19 mouse cellular contexts compared by ENCODE assay signal in genomic region chr15:79477227-79477626, GRCm38 (mm10). TPM values are rescaled to one million over a fixed set of nuclear protein-coding genes. Genes with fewer than 3 reads are reported as not detected.
A peak's percentile ranks its signal among the peaks of the same experiment; 100 is the strongest.
DNase-seq lines count a peak whose midpoint lies in the region; ATAC-seq lines count a peak whose summit lies in the region.
"Had no signal": no experiment of that assay in that cellular context is flagged by ENCODE, and none has a peak within 500 bp of the region (broad histone marks: within the 10 kb centered on the region; RNA-seq: fewer than 3 reads in every experiment).

No protein-coding gene starts in this region.

- ATAC-seq in heart, embryonic 12.5 days (ENCODE audit: insufficient number of reproducible peaks, low FRiP score), result no peak
- peak; percentile 50 for ATAC-seq in heart, embryonic 16.5 days (replicated peaks; ENCODE audit: extremely low read depth, insufficient read depth, low FRiP score)
- ATAC-seq: forebrain, embryonic 16.5 days; hindbrain, postnatal 0 days had no signal

- 0 out of 2 replicates have a peak overlapping the region, but pooled peaks have one; percentile 25 for H3K9ac ChIP-seq in heart, embryonic 12.5 days
- H3K9ac ChIP-seq in heart, embryonic 16.5 days (ENCODE audit: low read length), result peak overlapping the region; percentile 25
- H3K9ac ChIP-seq: embryonic facial prominence, embryonic 13.5 days; forebrain, embryonic 12.5 days; hindbrain, embryonic 13.5 days had no signal

- peak overlapping the region; percentile 60 for H3K27ac ChIP-seq in heart, embryonic 12.5 days (ENCODE audit: poor library complexity, severe bottlenecking)
- peak overlapping the region; percentile 56 for H3K27ac ChIP-seq in heart, embryonic 16.5 days (ENCODE audit: low read length)
- H3K27ac ChIP-seq: embryonic facial prominence, embryonic 13.5 days; forebrain, embryonic 12.5 days; hindbrain, embryonic 13.5 days; hindbrain, postnatal 0 days; kidney, postnatal 0 days had no signal

- 0 out of 2 replicates have a peak, but pooled peaks cover 3% of the 10 kb centered on the region for H3K9me3 ChIP-seq in heart, embryonic 12.5 days (replicated peaks)
- no peaks in the 10 kb centered on the region; the same call in none of the 2 replicates for H3K9me3 ChIP-seq in heart, embryonic 16.5 days (replicated peaks; ENCODE audit: control insufficient read depth, low read length)
- H3K9me3 ChIP-seq: embryonic facial prominence, embryonic 13.5 days had no signal

- peaks cover 23% of the 10 kb centered on the region for H3K4me1 ChIP-seq in heart, embryonic 12.5 days (replicated peaks)
- peaks cover 10% of the 10 kb centered on the region for H3K4me1 ChIP-seq in heart, embryonic 16.5 days (ENCODE audit: control insufficient read depth, insufficient read depth, low read length)
- H3K4me1 ChIP-seq: embryonic facial prominence, embryonic 13.5 days had no signal

- peak overlapping the region; percentile 27; the same call in 1 of the 2 replicates for H3K4me2 ChIP-seq in heart, embryonic 12.5 days
- peak overlapping the region; percentile 23; the same call in 1 of the 2 replicates for H3K4me2 ChIP-seq in heart, embryonic 16.5 days (ENCODE audit: low read depth, low read length)
- H3K4me2 ChIP-seq: embryonic facial prominence, embryonic 13.5 days; forebrain, embryonic 12.5 days; hindbrain, embryonic 13.5 days had no signal

- no peak overlapping the region for H3K4me3 ChIP-seq in heart, embryonic 12.5 days
- no peak overlapping the region for H3K4me3 ChIP-seq in heart, embryonic 16.5 days (ENCODE audit: low read length)
- H3K4me3 ChIP-seq: embryonic facial prominence, embryonic 13.5 days; forebrain, embryonic 12.5 days; hindbrain, embryonic 13.5 days had no signal

- peak; percentile 20 to 36 for DNase-seq in adrenal gland, postnatal 36 days
- DNase-seq in adrenal gland, postnatal 25 days, result no peak
- no peak for DNase-seq in heart, postnatal 10 days
- DNase-seq in heart, postnatal 25 days (ENCODE audit: low spot score), result no peak
- DNase-seq: cerebellum, adult 18-20 months; cerebellum, adult 9-11 months; cerebellum, postnatal 36 days; gastrocnemius, postnatal 10 days; kidney, adult 11 months; kidney, adult 9 months had no signal

- peaks cover 33% of the 10 kb centered on the region for H3K27me3 ChIP-seq in heart, embryonic 12.5 days (replicated peaks)
- peaks cover 13% of the 10 kb centered on the region for H3K27me3 ChIP-seq in heart, embryonic 16.5 days (ENCODE audit: control insufficient read depth, insufficient read depth, low read length)

- 21% methylated on average over 6 of the region's 6 CpGs for WGBS in heart, embryonic 12.5 days
- 19% methylated on average over 6 of the region's 6 CpGs for WGBS in heart, embryonic 16.5 days

- no peaks in the 10 kb centered on the region for H3K36me3 ChIP-seq in heart, embryonic 12.5 days
- no peaks in the 10 kb centered on the region for H3K36me3 ChIP-seq in heart, embryonic 16.5 days (ENCODE audit: control insufficient read depth, insufficient read depth)
- H3K36me3 ChIP-seq: embryonic facial prominence, embryonic 13.5 days; forebrain, embryonic 12.5 days; hindbrain, embryonic 13.5 days had no signal

- intact Hi-C loops in heart, postnatal 10 days (cut with DNase I), result loop anchor here (10.0 kb wide), 1 partner anchor 128 kb away; the partner anchor contains the start of gene Dmc1
- intact Hi-C loops in heart, postnatal 25 days (cut with DNase I), result no loop called here

RNA-seq across cellular contexts. Expression of gene Csnk1e, which starts 21.9 kb away (rescaled TPM):
- total RNA-seq in adrenal gland, postnatal 36 days (2021), result 10 to 100 TPM; 69.0 to 96.0 TPM
- total RNA-seq in adrenal gland, postnatal 25 days (2021), result 92.0 and 115 TPM in 2 replicates
- polyA plus RNA-seq in heart, embryonic 12.5 days (2016; fragmentation: Nextera tagmentation; extraction: Ambion mirVana), result 103 and 111 TPM in 2 replicates
- 10 to 100 TPM; 79.6 to 81.4 TPM for total RNA-seq in heart, postnatal 10 days (2021)
- polyA plus RNA-seq in heart, embryonic 16.5 days (2015; fragmentation: Nextera tagmentation; extraction: Ambion mirVana), result 54.0 and 70.2 TPM in 2 replicates
- 10 to 100 TPM; 48.4 to 54.0 TPM for total RNA-seq in heart, postnatal 25 days (2021)

RNA-seq across cellular contexts. Expression of gene Kcnj4, which starts 27.8 kb away (rescaled TPM):
- 1 to 10 TPM in 1 of 2 experiments, under 1 TPM in 1; 0.30 to 2.3 TPM for total RNA-seq in adrenal gland, postnatal 36 days (2021)
- 0.27 and 0.57 TPM in 2 replicates for total RNA-seq in adrenal gland, postnatal 25 days (2021)
- 0.14 and 0.41 TPM in 2 replicates for polyA plus RNA-seq in heart, embryonic 12.5 days (2016; fragmentation: Nextera tagmentation; extraction: Ambion mirVana)
- under 1 TPM; 0.27 to 0.31 TPM for total RNA-seq in heart, postnatal 10 days (2021)
- polyA plus RNA-seq in heart, embryonic 16.5 days (2015; fragmentation: Nextera tagmentation; extraction: Ambion mirVana), result 0.22 and 0.44 TPM in 2 replicates
- not detected for total RNA-seq in heart, postnatal 25 days (2021)
- total RNA-seq: hematopoietic stem cell, adult 5-6 weeks had no signal
- polyA plus RNA-seq: embryonic facial prominence, embryonic 13.5 days; forebrain, embryonic 12.5 days; hindbrain, embryonic 13.5 days; hindbrain, postnatal 0 days had no signal

RNA-seq across cellular contexts. Expression of gene Kdelr3, which starts 39.0 kb away (rescaled TPM):
- total RNA-seq in adrenal gland, postnatal 36 days (2021), result 1 to 10 TPM; 3.6 to 6.3 TPM
- total RNA-seq in adrenal gland, postnatal 25 days (2021), result 2.7 and 3.3 TPM in 2 replicates
- 49.6 and 51.9 TPM in 2 replicates for polyA plus RNA-seq in heart, embryonic 12.5 days (2016; fragmentation: Nextera tagmentation; extraction: Ambion mirVana)
- 10 to 100 TPM; 21.4 to 24.2 TPM for total RNA-seq in heart, postnatal 10 days (2021)
- 69.2 and 69.8 TPM in 2 replicates for polyA plus RNA-seq in heart, embryonic 16.5 days (2015; fragmentation: Nextera tagmentation; extraction: Ambion mirVana)
- total RNA-seq in heart, postnatal 25 days (2021), result 1 to 10 TPM; 7.6 to 8.2 TPM
- total RNA-seq: hematopoietic stem cell, adult 5-6 weeks had no signal

Comparison
In these comparisons a context has a peak if more than half of its experiments do, and no peak if none do; other contexts are left out.
1. DNase-seq: peak in adrenal gland, postnatal 36 days (2 of 2); none in adrenal gland, postnatal 25 days (single experiment), heart, postnatal 10 days (0 of 2) and heart, postnatal 25 days (single experiment).